ENCODE assay signal across 10 mouse cellular contexts in genomic region chr16:96272929-96273619, GRCm38 (mm10). TPM values are rescaled to one million over a fixed set of nuclear protein-coding genes. Genes with fewer than 3 reads are reported as not detected.
DNase-seq lines count a peak whose midpoint lies in the region; ATAC-seq lines count a peak whose summit lies in the region.
"Had no signal": no experiment of that assay in that cellular context is flagged by ENCODE, and none has a peak within 500 bp of the region (broad histone marks: within the 10 kb centered on the region; RNA-seq: fewer than 3 reads in every experiment).

No protein-coding gene starts in this region.

- 43% methylated on average over 14 of the region's 14 CpGs for WGBS in heart, embryonic 16.5 days

- no peaks in the 10 kb centered on the region for H3K36me3 ChIP-seq in heart, embryonic 16.5 days (ENCODE audit: control insufficient read depth, insufficient read depth)
- H3K36me3 ChIP-seq: limb, embryonic 13.5 days had no signal

- no peaks in the 10 kb centered on the region for H3K27me3 ChIP-seq in heart, embryonic 16.5 days (ENCODE audit: control insufficient read depth, insufficient read depth, low read length)

- ATAC-seq in heart, embryonic 16.5 days (replicated peaks; ENCODE audit: extremely low read depth, insufficient read depth, low FRiP score): no peak; the same call in 1 of the 2 replicates
- peak; percentile 91 for ATAC-seq in inflammation-experienced regulatory T-cells, adult 6 months

- no peak overlapping the region for H3K9ac ChIP-seq in heart, embryonic 16.5 days (ENCODE audit: low read length)
- H3K9ac ChIP-seq: limb, embryonic 13.5 days had no signal

- H3K4me2 ChIP-seq in heart, embryonic 16.5 days (ENCODE audit: low read depth, low read length): no peak overlapping the region
- H3K4me2 ChIP-seq: limb, embryonic 13.5 days had no signal

- H3K27ac ChIP-seq in heart, embryonic 16.5 days (ENCODE audit: low read length): peak overlapping the region; percentile 42
- H3K27ac ChIP-seq: limb, embryonic 13.5 days; macrophage had no signal

- no peaks in the 10 kb centered on the region for H3K4me1 ChIP-seq in heart, embryonic 16.5 days (ENCODE audit: control insufficient read depth, insufficient read depth, low read length)
- H3K4me1 ChIP-seq: limb, embryonic 13.5 days had no signal

- H3K9me3 ChIP-seq in heart, embryonic 16.5 days (replicated peaks; ENCODE audit: control insufficient read depth, low read length): no peaks in the 10 kb centered on the region
- H3K9me3 ChIP-seq: limb, embryonic 13.5 days had no signal

- DNase-seq in heart, adult 8-10 months (ENCODE audit: low spot score): no peak
- DNase-seq in retina, postnatal 1 day: peak; percentile 12
- DNase-seq in retina, embryonic 14.5 days (ENCODE audit: low spot score): no peak
- DNase-seq in thymus, postnatal 36 days: peak; percentile 42 to 55
- DNase-seq in urinary bladder, postnatal 14 days (ENCODE audit: low spot score): no peak
- no peak for DNase-seq in lung, adult 18-20 months

- no peak overlapping the region for H3K4me3 ChIP-seq in heart, embryonic 16.5 days (ENCODE audit: low read length)
- H3K4me3 ChIP-seq: limb, embryonic 13.5 days had no signal

RNA-seq across cellular contexts. Expression of gene B3galt5, which starts 37.5 kb away (rescaled TPM):
- 0.39 and 0.70 TPM in 2 replicates for polyA plus RNA-seq in heart, embryonic 16.5 days (2015; fragmentation: Nextera tagmentation; extraction: Ambion mirVana)
- total RNA-seq in heart, adult 8-10 months (2022): not detected
- polyA plus RNA-seq in inflammation-experienced regulatory T-cells, adult 6 months (2017; shearing (Covaris generic)): 1 to 10 TPM in 2 of 3 experiments, under 1 TPM in 1; 0.65 to 5.3 (median 3.9) TPM
- polyA plus RNA-seq: macrophage had no signal

Comparison
In these comparisons a context has a peak if more than half of its experiments do, and no peak if none do; other contexts are left out.
1. DNase-seq: peak in retina, postnatal 1 day (single experiment) and thymus, postnatal 36 days (2 of 2); none in heart, adult 8-10 months (single experiment), retina, embryonic 14.5 days (single experiment), urinary bladder, postnatal 14 days (single experiment) and lung, adult 18-20 months (0 of 2).